Mouse (Mus musculus): ENCODE measurements around the gene Kbtbd8. TPM values are rescaled to one million over a fixed set of nuclear protein-coding genes. Genes with fewer than 3 reads are reported as not detected.

Gene Kbtbd8
- 0.77 and 0.99 TPM in 2 replicates for polyA plus RNA-seq (2012; rRNA removed)

GRCm38 (mm10) chr6:95116946-95117345 is at the start of gene Kbtbd8:
Kbtbd8 (plus strand) TSS chr6:95117240.

Other genes starting within 250 kb of the Kbtbd8 start
- gene Gm10234, start 204.9 kb downstream of the Kbtbd8 start, polyA plus RNA-seq (2012; rRNA removed) = not detected in 2 replicates